Mouse (Mus musculus): ENCODE results near the gene Gm37240. TPM values are rescaled to one million over a fixed set of nuclear protein-coding genes. Genes with fewer than 3 reads are reported as not detected.
A peak's percentile ranks its signal among the peaks of the same experiment; 100 is the strongest.

Gm37240 gene
- polyA plus RNA-seq, 1 experiment from 2014 or later = 10.8 TPM

DNA sequence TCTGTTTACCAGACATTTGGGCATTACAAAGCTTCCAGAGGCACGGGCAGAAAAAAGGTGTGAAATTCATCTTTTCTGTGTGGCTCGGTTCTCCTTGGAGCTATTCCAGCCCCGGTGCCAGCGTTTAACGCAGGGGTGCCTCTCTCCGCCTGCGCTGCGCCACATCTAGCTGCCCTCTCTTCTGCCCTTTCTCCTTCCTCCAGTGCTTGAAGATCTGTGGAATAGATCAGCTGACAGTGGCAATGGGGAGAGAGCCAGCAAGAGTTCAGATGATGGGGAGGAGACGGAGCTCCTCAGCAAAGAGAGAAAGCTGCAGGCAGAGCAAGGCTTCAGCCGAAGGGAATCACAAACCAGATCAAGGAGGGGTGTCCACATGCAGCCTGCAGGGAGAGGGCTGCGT is 714.8 kb downstream of the Gm37240 start:
- ATAC-seq (no peak), DNase-seq (ENCODE audit: low read depth, low spot score) (no peak)
- ChIA-PET CTCF (no interaction called here), POLR2A (no interaction called here)
- in situ Hi-C loops (cut with MboI; ENCODE audit: low pct_unique_long_range_greater_than_20kb) = no loop called here
- peaks cover 43% of the 10 kb centered on the region for H3K27me3 ChIP-seq
- TF ChIP-seq CTCF (IDR thresholded peaks at IDR 0.05) = no peak

DNA sequence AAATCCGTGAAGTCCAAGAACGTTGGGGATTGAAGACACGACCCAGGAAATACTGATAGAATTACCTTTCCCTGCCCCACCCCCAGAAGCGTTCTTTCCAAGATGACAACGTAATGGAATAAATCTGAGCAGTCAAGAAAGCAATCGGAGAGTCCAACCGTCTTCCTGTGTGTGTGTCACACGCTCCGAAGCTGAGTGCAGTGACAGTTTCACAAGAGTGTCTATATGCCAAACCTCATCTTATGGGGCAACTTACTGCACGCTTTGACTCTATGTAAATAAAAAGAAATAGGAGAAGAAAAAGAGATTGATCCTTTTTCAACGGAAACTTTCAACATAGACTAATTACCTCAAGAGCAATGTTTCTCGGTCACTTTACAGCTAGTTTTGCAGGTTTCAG is 715.2 kb downstream of the Gm37240 start:
- CTCF ChIA-PET = no interaction called here
- in situ Hi-C loops (cut with MboI; ENCODE audit: low pct_unique_long_range_greater_than_20kb) = no loop called here
- TF ChIP-seq CTCF (IDR thresholded peaks at IDR 0.05) = no peak
- DNase-seq (ENCODE audit: low read depth, low spot score) (no peak), ATAC-seq (no peak)
- POLR2A ChIA-PET = no interaction called here
- peaks cover 41% of the 10 kb centered on the region for H3K27me3 ChIP-seq

GRCm38 (mm10) chr3:85168816-85169215 is 718.5 kb downstream of the Gm37240 start:
- in situ Hi-C loops (cut with MboI; ENCODE audit: low pct_unique_long_range_greater_than_20kb) = no loop called here
- ChIA-PET POLR2A (no interaction called here), CTCF (no interaction called here)
- H3K27me3 ChIP-seq = peaks cover 45% of the 10 kb centered on the region
- ATAC-seq = no peak
- DNase-seq (ENCODE audit: low read depth, low spot score) = no peak
- TF ChIP-seq CTCF (IDR thresholded peaks at IDR 0.05) = no peak

GRCm38 (mm10) chr3:85164931-85165330 is 722.4 kb downstream of the Gm37240 start:
- H3K27me3 ChIP-seq = peaks cover 42% of the 10 kb centered on the region
- DNase-seq (ENCODE audit: low read depth, low spot score) (no peak), ATAC-seq (no peak)
- no peak for TF ChIP-seq CTCF (IDR thresholded peaks at IDR 0.05)
- POLR2A ChIA-PET = no interaction called here
- CTCF ChIA-PET = interaction anchor here (1.4 to 1.5 kb wide), 2 partner anchors 10 to 85 kb away, joined by 3 to 4 read pairs; no protein-coding TSS in a partner anchor
- in situ Hi-C loops (cut with MboI; ENCODE audit: low pct_unique_long_range_greater_than_20kb) = no loop called here

DNA sequence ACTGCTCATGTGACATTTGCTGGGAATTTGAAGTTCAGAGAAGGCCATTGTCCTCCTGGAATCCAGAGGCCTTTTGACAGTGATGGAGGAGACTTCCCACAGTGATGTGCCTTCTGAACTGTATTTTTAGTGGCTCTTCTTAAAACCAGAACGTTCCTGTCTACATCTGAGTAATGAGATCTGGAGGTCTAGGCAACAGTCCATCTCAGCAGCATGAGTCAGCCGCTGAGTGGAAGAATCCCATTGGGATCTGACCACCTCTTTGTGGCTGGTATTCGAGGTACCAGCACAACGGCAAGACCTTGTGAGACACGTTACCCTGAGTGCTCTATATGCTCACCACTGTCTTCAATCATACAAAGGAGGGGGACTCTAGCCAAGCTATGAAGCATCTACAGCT is 723.9 kb downstream of the Gm37240 start:
- CTCF ChIA-PET = interaction anchor here (1.4 kb wide), 1 partner anchor 9 kb away, joined by 4 read pairs; no protein-coding TSS in a partner anchor
- POLR2A ChIA-PET = no interaction called here
- DNase-seq (ENCODE audit: low read depth, low spot score) = no peak

DNA sequence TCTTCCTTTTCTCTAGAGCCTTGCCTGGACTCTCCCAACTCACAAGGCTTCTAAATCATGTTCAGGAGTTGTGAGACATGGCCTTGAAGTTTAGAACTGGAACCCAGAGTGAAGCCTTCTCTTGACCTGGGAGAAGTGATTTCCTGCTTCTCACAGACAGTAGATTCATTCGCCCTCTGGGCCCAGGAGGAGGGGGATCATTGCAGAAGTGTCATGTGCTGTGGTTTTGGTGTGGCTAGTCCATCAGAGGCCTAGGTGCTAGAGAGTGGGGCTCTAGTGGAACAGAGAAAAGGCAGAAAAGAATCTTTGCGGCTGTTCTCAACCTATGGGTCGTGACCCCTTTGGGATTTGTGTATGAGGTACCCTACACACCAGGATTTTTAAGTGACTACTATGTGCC is 724.9 kb downstream of the Gm37240 start:
- CTCF ChIA-PET = no interaction called here
- no peak for ATAC-seq
- no peak for DNase-seq (ENCODE audit: low read depth, low spot score)
- POLR2A ChIA-PET = no interaction called here
- no peak for TF ChIP-seq CTCF (IDR thresholded peaks at IDR 0.05)
- in situ Hi-C loops (cut with MboI; ENCODE audit: low pct_unique_long_range_greater_than_20kb) = no loop called here
- peaks cover 39% of the 10 kb centered on the region for H3K27me3 ChIP-seq

More for the DNA sequence above, 723.9 kb downstream of the Gm37240 start:
- H3K27me3 ChIP-seq = peaks cover 41% of the 10 kb centered on the region
- ATAC-seq = no peak
- no peak for TF ChIP-seq CTCF (IDR thresholded peaks at IDR 0.05)
- in situ Hi-C loops (cut with MboI; ENCODE audit: low pct_unique_long_range_greater_than_20kb) = no loop called here

GRCm38 (mm10) chr3:85160816-85161215 is 726.5 kb downstream of the Gm37240 start:
- in situ Hi-C loops (cut with MboI; ENCODE audit: low pct_unique_long_range_greater_than_20kb) = no loop called here
- ATAC-seq (no peak), DNase-seq (ENCODE audit: low read depth, low spot score) (no peak)
- H3K27me3 ChIP-seq = peaks cover 43% of the 10 kb centered on the region
- no peak for TF ChIP-seq CTCF (IDR thresholded peaks at IDR 0.05)
- ChIA-PET POLR2A (no interaction called here), CTCF (interaction anchor here (1.7 kb wide), 1 partner anchor 11 kb away, joined by 4 read pairs; no protein-coding TSS in a partner anchor)

DNA sequence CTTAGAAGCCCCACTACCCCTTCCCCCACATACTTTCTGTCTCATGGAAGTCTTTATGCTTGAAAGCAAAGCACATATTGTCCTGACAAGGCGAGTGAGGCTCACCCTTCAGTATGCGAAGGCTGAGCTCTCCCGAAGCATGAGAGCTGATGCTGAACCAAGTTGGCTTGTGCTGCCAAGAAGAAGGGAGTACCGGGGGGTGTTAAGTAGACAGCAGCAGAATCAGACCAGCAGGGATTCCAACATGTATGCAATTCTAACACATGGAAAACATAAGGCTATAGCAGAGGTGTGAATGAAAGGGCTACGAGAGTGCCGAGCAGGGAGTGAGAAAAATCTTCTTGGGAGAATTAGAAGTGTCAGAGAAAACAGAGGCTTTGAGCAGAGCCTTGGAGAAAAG is 727.7 kb downstream of the Gm37240 start:
- in situ Hi-C loops (cut with MboI; ENCODE audit: low pct_unique_long_range_greater_than_20kb) = no loop called here
- CTCF ChIA-PET = no interaction called here
- POLR2A ChIA-PET = no interaction called here
- ATAC-seq (no peak), DNase-seq (ENCODE audit: low read depth, low spot score) (no peak)
- TF ChIP-seq CTCF (IDR thresholded peaks at IDR 0.05) = no peak
- H3K27me3 ChIP-seq = peaks cover 39% of the 10 kb centered on the region

- H3K27me3 ChIP-seq = peaks cover 41% of the 10 kb centered on the region
- ATAC-seq (no peak), DNase-seq (ENCODE audit: low read depth, low spot score) (no peak)
- POLR2A ChIA-PET = no interaction called here
- in situ Hi-C loops (cut with MboI; ENCODE audit: low pct_unique_long_range_greater_than_20kb) = no loop called here
- TF ChIP-seq CTCF (IDR thresholded peaks at IDR 0.05) = no peak
- CTCF ChIA-PET = interaction anchor here (1.3 kb wide), 1 partner anchor 12 kb away, joined by 4 read pairs; no protein-coding TSS in a partner anchor
These were observed 738.5 kb downstream of the Gm37240 start for GRCm38 (mm10) chr3:85148816-85149215.

GRCm38 (mm10) chr3:85148038-85148550 is 739.2 kb downstream of the Gm37240 start:
- DNase-seq (ENCODE audit: low read depth, low spot score) (no peak), ATAC-seq (no peak)
- in situ Hi-C loops (cut with MboI; ENCODE audit: low pct_unique_long_range_greater_than_20kb) = no loop called here
- TF ChIP-seq CTCF (IDR thresholded peaks at IDR 0.05) = no peak
- ChIA-PET POLR2A (no interaction called here), CTCF (no interaction called here)
- peaks cover 41% of the 10 kb centered on the region for H3K27me3 ChIP-seq

DNA sequence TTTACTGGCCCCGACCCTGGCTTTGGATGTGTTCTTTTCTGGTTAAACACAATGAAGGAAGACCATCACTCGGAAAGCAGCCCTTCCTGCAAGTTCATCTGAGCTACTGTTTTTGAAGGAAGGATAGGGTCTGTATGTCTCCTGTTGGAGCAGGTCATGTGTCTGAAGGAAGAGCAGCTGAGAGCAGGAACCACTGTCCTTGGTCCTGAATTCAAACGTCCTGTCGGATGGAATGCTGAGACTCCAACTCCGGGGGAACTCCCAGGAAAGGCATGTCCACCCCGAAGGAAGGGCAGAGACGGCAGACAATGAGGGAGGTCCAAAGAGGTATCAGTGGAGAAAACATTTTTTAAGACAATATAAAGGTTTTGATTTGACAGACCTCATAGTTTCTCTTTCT is 741.8 kb downstream of the Gm37240 start:
- TF ChIP-seq CTCF (IDR thresholded peaks at IDR 0.05) = no peak
- in situ Hi-C loops (cut with MboI; ENCODE audit: low pct_unique_long_range_greater_than_20kb) = no loop called here
- CTCF ChIA-PET = interaction anchor here (0.6 to 0.8 kb wide), 2 partner anchors 10 to 29 kb away, joined by 3 read pairs; no protein-coding TSS in a partner anchor
- POLR2A ChIA-PET = interaction anchor here (0.5 to 1.1 kb wide), 2 partner anchors 11 to 391 kb away, joined by 3 read pairs; no protein-coding TSS in a partner anchor
- peaks cover 45% of the 10 kb centered on the region for H3K27me3 ChIP-seq
- ATAC-seq (no peak), DNase-seq (ENCODE audit: low read depth, low spot score) (peak; percentile 28)

DNA sequence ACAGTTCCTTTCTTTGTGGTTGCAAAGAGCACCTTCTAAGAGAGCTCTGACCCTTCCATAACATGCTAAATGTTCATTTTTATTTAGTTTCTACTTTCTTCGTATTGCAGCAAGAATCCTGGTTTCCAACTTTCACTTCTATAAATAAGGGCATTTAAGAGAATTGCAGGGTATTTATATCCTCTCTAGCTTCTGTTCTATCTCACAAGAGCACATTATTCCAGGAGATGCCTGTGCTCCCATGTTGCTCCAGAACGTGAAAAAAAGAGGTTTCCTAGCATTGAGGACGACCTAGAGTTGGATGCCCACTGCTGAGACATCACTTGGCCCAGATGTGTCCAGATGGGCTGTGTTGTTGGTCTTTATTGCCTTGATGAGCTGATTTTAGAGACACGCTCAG is 742.2 kb downstream of the Gm37240 start:
- in situ Hi-C loops (cut with MboI; ENCODE audit: low pct_unique_long_range_greater_than_20kb) = no loop called here
- no peak for TF ChIP-seq CTCF (IDR thresholded peaks at IDR 0.05)
- DNase-seq (ENCODE audit: low read depth, low spot score) (no peak), ATAC-seq (no peak)
- ChIA-PET POLR2A (interaction anchor here (0.5 to 1.1 kb wide), 2 partner anchors 11 to 390 kb away, joined by 3 read pairs; no protein-coding TSS in a partner anchor), CTCF (interaction anchor here (0.6 to 0.8 kb wide), 2 partner anchors 10 to 29 kb away, joined by 3 read pairs; no protein-coding TSS in a partner anchor)
- peaks cover 44% of the 10 kb centered on the region for H3K27me3 ChIP-seq

Measured in Patski (cell line).